Mouse (Mus musculus) heart, postnatal 0 days (tissue): ENCODE results near the gene Dcp1a.

Source experiments
- CTCF ChIP-seq: IDR thresholded peaks from 2 replicates; pipeline ENCODE4 v1.5.1; 2016; ENCODE audit warnings: antibody characterized with exemption, control low read depth, low read depth
- EP300 ChIP-seq: IDR thresholded peaks from 2 replicates; pipeline ENCODE4 v1.6.1; 2016; ENCODE audit warnings: antibody characterized with exemption, low read depth

DNA sequence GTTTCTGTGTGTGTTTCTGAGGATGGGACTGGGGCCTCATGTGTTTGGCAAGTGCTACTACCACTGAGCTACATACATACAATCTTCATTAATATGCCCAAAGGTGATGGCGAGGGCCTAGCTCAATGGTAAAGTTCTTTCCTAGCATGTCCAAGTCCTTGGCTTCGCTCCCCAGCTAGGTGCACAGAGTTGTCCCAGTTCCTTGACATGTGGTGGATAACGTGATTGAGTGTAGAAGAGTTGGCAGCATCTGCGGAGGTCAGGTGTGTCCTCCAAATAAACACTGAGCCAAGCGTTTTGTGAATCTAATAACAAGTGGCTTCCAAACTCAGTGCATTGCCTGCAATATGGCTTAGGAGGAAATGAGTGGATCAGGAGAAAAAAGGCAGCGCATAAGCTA lies 87.0 kb downstream of the Dcp1a start:
- no peak for TF ChIP-seq CTCF
- no peak for TF ChIP-seq EP300
